Mouse (Mus musculus): ENCODE results near the gene Tmem47.

Tmem47 gene

GRCm38 (mm10) chrX:81085025-81085752 is 14.7 kb downstream of the Tmem47 start:
- Histone ChIP-seq H3K36me3 (ENCODE audit: insufficient read depth, low read length) (no peaks in the 10 kb centered on the region), H3K27me3 (ENCODE audit: insufficient read depth, low read length) (no peaks in the 10 kb centered on the region), H3K9me3 (ENCODE audit: low read length) (no peaks in the 10 kb centered on the region), H3K4me3 (replicated peaks; ENCODE audit: low read length) (no peak overlapping the region), H3K4me1 (replicated peaks; ENCODE audit: low read depth, low read length) (no peaks in the 10 kb centered on the region)
- TF ChIP-seq POU5F1 (IDR thresholded peaks at IDR 0.05; ENCODE audit: borderline replicate concordance, low read length): no peak
- TF ChIP-seq CTCF (conservative IDR thresholded peaks at IDR 0.05; ENCODE audit: low read length): no peak
- no peak for TF ChIP-seq NANOG (IDR thresholded peaks at IDR 0.05; ENCODE audit: borderline replicate concordance, low read length)

DNA sequence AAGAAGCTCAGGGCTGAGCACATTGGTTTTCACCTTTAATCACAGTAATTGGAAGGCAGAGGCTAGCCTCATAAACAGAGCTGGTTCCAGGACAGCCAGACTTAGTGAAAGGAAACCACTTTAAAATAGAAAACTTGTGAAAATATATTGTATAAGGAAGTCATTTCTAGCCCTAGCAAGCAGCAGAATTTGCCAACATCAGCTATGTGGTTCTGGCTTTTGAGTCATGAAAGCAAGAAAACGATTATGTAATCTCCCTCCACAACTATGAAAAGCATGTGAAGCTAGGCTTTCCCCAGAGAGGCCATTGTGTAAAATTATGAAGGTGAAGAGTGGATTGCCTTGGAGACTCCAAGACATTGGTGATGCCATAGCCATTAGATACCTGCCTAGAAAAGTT is 76.9 kb downstream of the Tmem47 start:
- Histone ChIP-seq H3K4me3 (replicated peaks; ENCODE audit: low read length) (no peak overlapping the region), H3K4me1 (replicated peaks; ENCODE audit: low read depth, low read length) (no peaks in the 10 kb centered on the region), H3K9me3 (ENCODE audit: low read length) (peaks cover 4% of the 10 kb centered on the region; the same call in 1 of the 2 replicates), H3K27me3 (ENCODE audit: insufficient read depth, low read length) (no peaks in the 10 kb centered on the region), H3K36me3 (ENCODE audit: insufficient read depth, low read length) (no peaks in the 10 kb centered on the region)
- TF ChIP-seq CTCF (conservative IDR thresholded peaks at IDR 0.05; ENCODE audit: low read length) (no peak), POU5F1 (IDR thresholded peaks at IDR 0.05; ENCODE audit: borderline replicate concordance, low read length) (no peak), NANOG (IDR thresholded peaks at IDR 0.05; ENCODE audit: borderline replicate concordance, low read length) (no peak)

Measured in E14TG2a.4 (cell line).